Mouse (Mus musculus) embryo, embryonic 10 days (tissue): ENCODE data around the gene Btd.
"Not testable (repeated sequence)": the region's sequence is repeated elsewhere in the genome, so short reads cannot be mapped to it uniquely, and the experiment has no call there.

Source experiments
- DNase-seq: peaks from one replicate; pipeline ENCODE4 v3.0.0-alpha.2; 2015; ENCODE audit warnings: low spot score

The Btd gene

GRCm38 (mm10) chr14:31640890-31641505 lies at the start of gene Btd, which contains the start of gene Hacl1:
Gene Btd (plus strand): TSS chr14:31641028.
Gene Hacl1 (minus strand): TSS chr14:31641286.
- DNase-seq, result peak; percentile 94

- no peak for DNase-seq
Measured at GRCm38 (mm10) chr14:31591243-31591642, 49.6 kb upstream of the Btd start, which contains the start of gene Colq. Gene Colq (minus strand): TSS chr14:31591343.

GRCm38 (mm10) chr14:31593036-31593435 lies 47.8 kb upstream of the Btd start:
- no peak for DNase-seq

GRCm38 (mm10) chr14:31594693-31595092 lies 46.1 kb upstream of the Btd start:
- DNase-seq, result no peak

GRCm38 (mm10) chr14:31596408-31596807 lies 44.4 kb upstream of the Btd start:
- DNase-seq, result no peak

GRCm38 (mm10) chr14:31597446-31597845 lies 43.4 kb upstream of the Btd start:
- DNase-seq, result no peak

GRCm38 (mm10) chr14:31601908-31602615 lies 38.8 kb upstream of the Btd start:
- DNase-seq, result no peak

- DNase-seq, result not testable (repeated sequence)
Measured at GRCm38 (mm10) chr14:31602616-31602979, 38.2 kb upstream of the Btd start.

GRCm38 (mm10) chr14:31604916-31605315 lies 35.9 kb upstream of the Btd start:
- peak; percentile 24 for DNase-seq

- DNase-seq, result no peak
Measured at GRCm38 (mm10) chr14:31605514-31605913, 35.3 kb upstream of the Btd start.

GRCm38 (mm10) chr14:31611986-31612385 lies 28.8 kb upstream of the Btd start:
- DNase-seq, result no peak

- no peak for DNase-seq
Measured at GRCm38 (mm10) chr14:31613671-31614070, 27.2 kb upstream of the Btd start.

- no peak for DNase-seq
Measured at GRCm38 (mm10) chr14:31617204-31617603, 23.6 kb upstream of the Btd start.

GRCm38 (mm10) chr14:31617997-31618396 lies 22.8 kb upstream of the Btd start:
- DNase-seq, result no peak

GRCm38 (mm10) chr14:31620591-31621223 lies 20.1 kb upstream of the Btd start:
- no peak for DNase-seq

- no peak for DNase-seq
Measured at GRCm38 (mm10) chr14:31622748-31623147, 18.1 kb upstream of the Btd start.

- DNase-seq, result no peak
Measured at GRCm38 (mm10) chr14:31630677-31631076, 10.2 kb upstream of the Btd start.

- DNase-seq, result no peak
Measured at GRCm38 (mm10) chr14:31640346-31640889, 410 bp upstream of the Btd start, which contains the start of gene Gm49387. Gene Gm49387 (minus strand): TSS chr14:31640878.

- no peak for DNase-seq
Measured at GRCm38 (mm10) chr14:31641506-31642155, 803 bp downstream of the Btd start.

- no peak for DNase-seq
Measured at GRCm38 (mm10) chr14:31644183-31644830, 3.5 kb downstream of the Btd start.

GRCm38 (mm10) chr14:31644931-31645547 lies 4.2 kb downstream of the Btd start:
- DNase-seq, result peak; percentile 32
